Mouse (Mus musculus) megakaryocyte, embryonic 14.5 days (primary cell): ENCODE data around the gene Olfr641.

Experiments
- FLI1 ChIP-seq: IDR thresholded peaks from 2 replicates; pipeline ENCODE4 v1.6.1; 2012; ENCODE audit warnings: low read length, inconsistent platforms, mixed read lengths
- GATA1 ChIP-seq: IDR thresholded peaks from 3 replicates; pipeline ENCODE4 v1.6.1; 2012; ENCODE audit warnings: mixed read lengths, low read length, inconsistent platforms, borderline replicate concordance

- no peak for TF ChIP-seq FLI1
- TF ChIP-seq GATA1, result no peak
These were observed at the start of gene Olfr641 for GRCm38 (mm10) chr7:104035145-104035544.
